Mouse (Mus musculus) heart, embryonic 11.5 days (tissue): ENCODE measurements around the gene Zzz3. TPM values are rescaled to one million over a fixed set of nuclear protein-coding genes. Genes with fewer than 3 reads are reported as not detected.

Experiments
- ATAC-seq: fragments of 200-750 bp; cut with Nextera tagmentation; replicated peaks from 2 replicates; pipeline ENCODE4 v1.8.0; 2017; ENCODE audit warnings: moderate library complexity; ENCODE audit not compliant: insufficient number of reproducible peaks, low FRiP score, low TSS enrichment
- H3K27ac ChIP-seq: fragments of 300-500 bp; sonication (generic); 2 replicates; pipeline ENCODE4 v1.5.1; 2014; ENCODE audit warnings: mild to moderate bottlenecking, low read depth, low read length
- H3K27me3 ChIP-seq: fragments of 300-500 bp; sonication (generic); 2 replicates; pipeline ENCODE4 v1.6.1; 2014; ENCODE audit warnings: mild to moderate bottlenecking, low read length, mixed read lengths; ENCODE audit not compliant: control insufficient read depth, insufficient read depth
- H3K36me3 ChIP-seq: fragments of 300-500 bp; sonication (generic); 2 replicates; pipeline ENCODE4 v1.6.1; 2014; ENCODE audit warnings: mild to moderate bottlenecking, low read length, moderate library complexity, mixed read lengths; ENCODE audit not compliant: control insufficient read depth, insufficient read depth
- H3K4me1 ChIP-seq: fragments of 300-500 bp; sonication (generic); 2 replicates; pipeline ENCODE4 v1.6.1; 2014; ENCODE audit warnings: low read length; ENCODE audit not compliant: control insufficient read depth, insufficient read depth
- H3K4me2 ChIP-seq: fragments of 300-500 bp; sonication (generic); 2 replicates; pipeline ENCODE4 v1.6.1; 2014; ENCODE audit warnings: mild to moderate bottlenecking, moderate library complexity
- H3K4me3 ChIP-seq: fragments of 300-500 bp; sonication (generic); 2 replicates; pipeline ENCODE4 v1.5.1; 2014; ENCODE audit warnings: low read depth, low read length
- H3K9ac ChIP-seq: fragments of 300-500 bp; sonication (generic); 2 replicates; pipeline ENCODE4 v1.6.1; 2014; ENCODE audit warnings: mild to moderate bottlenecking, low read depth, low read length, moderate library complexity
- H3K9me3 ChIP-seq: fragments of 300-500 bp; sonication (generic); replicated peaks from 2 replicates; pipeline ENCODE4 v1.6.1; 2016; ENCODE audit warnings: low read length; ENCODE audit not compliant: control insufficient read depth
- WGBS: fragments of 180-500 bp; shearing (Covaris S2); extraction: QIAGEN DNeasy Blood & Tissue Kit; methylation state at CpG from one replicate; pipeline ENCODE4 v1.1.7; 2014; ENCODE audit not compliant: insufficient replicate concordance; 5-methylcytosine and 5-hydroxymethylcytosine counted together
- polyA plus RNA-seq: library from polyadenylated mRNA; unstranded; fragments of >200 nt; fragmentation: Nextera tagmentation; extraction: Ambion mirVana; gene quantifications from 2 replicates; pipeline ENCODE4 v1.2.1, GENCODE M21; 2014

The Zzz3 gene
- polyA plus RNA-seq, result 43.0 and 46.6 TPM in 2 replicates

DNA sequence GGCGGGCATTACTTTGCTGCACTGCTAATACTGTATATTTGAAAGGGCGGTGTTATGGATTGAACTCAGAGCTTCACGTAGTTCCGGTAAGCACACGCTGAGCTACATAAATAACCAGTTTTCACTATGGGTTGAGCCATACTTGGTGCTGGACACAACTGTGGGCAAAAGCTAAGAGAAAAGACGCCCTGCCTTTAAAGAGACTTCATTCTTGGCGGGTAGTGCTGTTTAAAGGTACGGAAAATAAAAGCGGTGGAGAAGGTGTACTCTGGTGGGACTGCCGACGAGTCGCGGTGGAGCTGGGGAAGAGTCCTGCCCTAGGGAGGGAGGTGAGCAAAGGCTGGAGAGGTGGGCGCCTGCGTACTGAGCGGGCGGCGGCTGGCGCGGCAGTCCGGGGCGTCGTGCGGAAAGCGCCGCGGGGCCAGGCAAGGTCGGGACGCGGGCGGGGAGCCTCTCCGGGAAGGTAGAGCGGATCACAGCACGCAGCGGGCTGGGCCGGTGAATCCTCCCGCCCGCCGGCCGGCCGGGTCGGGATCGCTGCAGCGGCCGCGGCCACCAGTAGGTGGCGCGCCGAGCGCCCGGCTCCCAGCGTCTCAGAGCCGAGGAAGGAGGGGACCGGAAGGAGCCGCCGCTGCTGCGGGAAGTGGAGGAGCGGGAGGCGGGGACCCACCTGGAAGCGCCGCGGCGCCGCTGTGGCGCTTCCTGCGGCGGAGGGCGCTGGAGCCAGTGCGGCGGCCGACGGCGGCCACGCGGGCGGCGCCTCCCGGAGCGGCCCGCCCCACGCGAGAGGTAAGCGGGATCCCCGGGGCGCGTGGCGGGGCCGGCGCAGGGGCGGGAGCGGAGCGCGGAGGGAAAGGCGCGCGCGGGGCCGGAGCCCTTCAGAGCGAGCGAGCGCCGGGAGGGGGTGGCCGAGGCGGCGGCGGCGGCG is at the start of gene Zzz3:
Zzz3 (plus strand) TSS at position 124 of the 928 bp plus-strand sequence.
- Histone ChIP-seq H3K4me3 (peak within 1 kb of the TSS; percentile 77), H3K27ac (peak within 1 kb of the TSS; percentile 99), H3K9me3 (no peaks in the 10 kb centered on the region), H3K27me3 (no peaks in the 10 kb centered on the region), H3K9ac (peak within 1 kb of the TSS; percentile 88), H3K4me1 (peaks cover 16% of the 10 kb centered on the region), H3K36me3 (peaks cover 2% of the 10 kb centered on the region; the same call in 1 of the 2 replicates), H3K4me2 (peak within 1 kb of the TSS; percentile 86)
- ATAC-seq, result peak; percentile 88
- WGBS, result under 1% methylated on average over 74 of the region's 108 CpGs

DNA sequence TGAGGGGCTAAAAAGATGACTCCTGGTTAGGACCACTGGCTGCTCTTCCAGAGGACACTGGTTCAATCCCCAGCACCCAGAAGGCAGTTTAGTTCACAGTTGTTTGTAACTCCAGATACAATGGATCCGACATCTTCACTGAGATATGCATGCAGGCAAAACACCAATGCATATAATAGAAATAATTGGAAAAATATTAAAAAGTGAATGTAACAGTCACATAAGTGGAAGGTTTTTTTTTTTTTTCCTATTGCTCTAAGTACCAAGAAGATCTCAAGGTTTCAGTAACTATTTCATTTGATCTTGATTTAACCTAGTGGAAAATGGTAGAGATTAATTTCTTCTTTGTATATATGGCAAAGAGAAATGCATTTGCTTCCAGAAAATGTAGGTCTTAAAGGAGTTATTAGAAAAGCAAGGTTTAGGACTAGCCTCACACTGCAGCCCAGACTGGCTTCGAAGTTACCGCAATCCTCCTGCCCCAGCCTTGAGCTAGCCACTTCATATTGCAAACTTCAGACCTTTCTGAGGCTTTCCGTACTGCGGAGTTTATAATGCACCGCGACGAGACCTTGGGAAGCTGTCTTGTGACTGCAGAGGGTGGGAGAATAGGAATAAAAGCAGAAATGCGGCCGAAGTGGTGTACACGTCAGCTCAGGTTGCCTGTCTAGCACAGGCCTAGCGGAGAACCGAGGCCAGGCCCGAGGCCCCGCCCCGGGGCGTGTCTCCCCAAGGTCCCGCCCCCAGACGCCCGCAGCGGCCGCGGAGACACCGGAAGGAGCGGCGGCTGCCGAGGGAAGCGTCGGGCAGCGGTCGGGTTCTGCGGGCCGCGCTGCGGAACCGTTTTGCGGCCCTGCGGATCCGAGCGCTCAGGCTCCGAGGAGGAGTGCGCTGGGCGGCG is 49.3 kb upstream of the Zzz3 start, which contains the start of gene Usp33:
Usp33 (plus strand) TSS at position 747 of the 901 bp plus-strand sequence.
- H3K4me1 ChIP-seq, result peaks cover 6% of the 10 kb centered on the region; the same call in 1 of the 2 replicates
- no peaks in the 10 kb centered on the region for H3K36me3 ChIP-seq
- peak within 1 kb of the TSS; percentile 88 for H3K9ac ChIP-seq
- H3K4me3 ChIP-seq, result peak within 1 kb of the TSS; percentile 80
- peak; percentile 92 for ATAC-seq
- H3K9me3 ChIP-seq, result no peaks in the 10 kb centered on the region
- 13% methylated on average over 24 of the region's 44 CpGs for WGBS
- peak within 1 kb of the TSS; percentile 74 for H3K4me2 ChIP-seq
- peak within 1 kb of the TSS; percentile 68 for H3K27ac ChIP-seq
- H3K27me3 ChIP-seq, result no peaks in the 10 kb centered on the region

DNA sequence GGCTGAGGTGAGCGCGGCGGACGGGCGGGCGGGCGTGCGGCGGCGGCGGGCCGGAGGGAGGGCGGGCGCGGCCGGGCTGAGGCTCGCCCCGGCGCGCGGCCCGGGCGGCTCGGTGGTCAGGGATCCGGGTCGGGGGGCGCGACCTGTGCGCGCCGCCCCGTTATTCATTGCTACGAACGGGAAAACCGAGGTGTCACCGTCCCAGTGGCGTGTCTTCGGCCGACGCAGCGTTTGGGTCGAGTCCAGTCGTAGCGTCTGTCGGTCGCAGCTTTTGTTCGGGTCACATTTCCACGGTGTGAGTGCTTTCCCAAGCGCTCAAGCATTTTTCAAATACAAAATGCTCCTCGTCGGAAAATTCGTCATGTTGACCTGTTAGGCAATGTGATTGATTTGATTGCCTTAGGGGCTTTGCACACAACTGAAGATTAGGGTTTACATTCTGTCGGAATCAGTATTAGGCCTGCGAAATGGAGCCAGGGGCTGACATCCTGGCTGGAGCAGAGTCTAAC is 48.6 kb upstream of the Zzz3 start:
- H3K4me1 ChIP-seq, result peaks cover 6% of the 10 kb centered on the region; the same call in 1 of the 2 replicates
- peak overlapping the region; percentile 88 for H3K9ac ChIP-seq
- no peaks in the 10 kb centered on the region for H3K9me3 ChIP-seq
- peak overlapping the region; percentile 80 for H3K4me3 ChIP-seq
- ATAC-seq, result peak; percentile 56
- H3K36me3 ChIP-seq, result no peaks in the 10 kb centered on the region
- peak overlapping the region; percentile 74 for H3K4me2 ChIP-seq
- WGBS, result under 1% methylated on average over 38 of the region's 54 CpGs
- peak overlapping the region; percentile 68 for H3K27ac ChIP-seq
- H3K27me3 ChIP-seq, result no peaks in the 10 kb centered on the region

DNA sequence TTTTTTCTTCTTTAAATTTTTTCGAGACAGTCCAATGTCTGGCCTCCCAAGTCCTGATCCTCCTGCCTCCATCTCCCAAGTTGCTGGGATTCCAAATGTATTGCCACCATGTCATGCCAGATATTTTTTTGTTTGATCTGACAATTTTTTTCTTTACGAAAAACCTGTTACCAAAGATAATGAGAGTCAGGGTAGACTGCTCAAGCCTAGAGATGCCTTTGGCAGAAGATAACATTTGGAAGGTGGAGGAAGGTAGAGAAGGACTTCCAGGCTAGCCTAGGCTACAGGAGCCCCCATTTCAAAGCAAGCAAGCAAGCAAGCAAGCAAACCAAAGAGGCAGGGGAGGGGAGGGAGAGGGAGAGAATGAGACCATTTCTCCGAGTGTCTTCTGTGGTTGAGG is 48.0 kb upstream of the Zzz3 start:
- Histone ChIP-seq H3K9ac (peak overlapping the region; percentile 88), H3K9me3 (no peaks in the 10 kb centered on the region), H3K4me3 (peak overlapping the region; percentile 80), H3K36me3 (no peaks in the 10 kb centered on the region), H3K27ac (no peak overlapping the region), H3K4me2 (peak overlapping the region; percentile 74), H3K4me1 (peaks cover 6% of the 10 kb centered on the region; the same call in 1 of the 2 replicates), H3K27me3 (no peaks in the 10 kb centered on the region)
- no peak for ATAC-seq
- WGBS, result 36% methylated on average over 3 of the region's 3 CpGs

DNA sequence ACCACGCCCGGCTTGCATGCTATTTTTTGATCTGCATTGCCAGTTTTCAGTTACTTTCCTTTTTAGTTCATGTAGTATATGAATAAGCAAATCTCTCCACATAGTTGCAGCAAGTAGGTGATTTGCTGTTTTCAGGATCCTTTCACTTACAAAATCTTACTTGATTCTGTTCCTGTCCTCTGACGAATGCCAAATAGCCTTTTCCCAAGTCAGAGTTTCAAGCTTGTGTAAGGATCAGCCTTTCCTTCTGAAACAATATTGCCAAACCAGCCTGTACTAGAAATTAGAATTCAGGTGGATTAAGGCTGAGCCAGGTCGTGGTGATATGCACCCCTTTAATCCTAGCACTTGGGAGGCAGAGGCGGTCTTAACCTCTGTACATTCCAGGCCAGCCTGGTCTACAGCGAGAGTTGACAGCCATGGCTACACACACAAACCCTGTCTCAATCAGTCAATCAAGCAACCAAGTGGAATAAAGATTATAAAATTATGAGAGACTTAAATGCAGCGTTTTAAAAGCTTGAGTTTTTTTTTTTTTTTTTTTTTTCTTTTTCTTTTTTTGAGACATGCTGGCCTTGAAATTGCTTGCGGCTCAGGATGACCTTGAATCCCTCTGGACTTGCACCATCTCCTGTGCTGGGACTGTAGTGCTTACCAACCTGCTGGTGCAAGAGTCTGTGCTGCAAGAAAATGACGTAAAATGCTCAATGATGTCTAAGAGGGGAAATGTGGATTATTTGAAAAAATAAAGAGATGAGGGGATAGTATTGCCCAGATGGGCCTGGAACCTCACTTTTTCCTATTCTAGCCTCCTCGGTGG is 47.1 kb upstream of the Zzz3 start:
- Histone ChIP-seq H3K4me1 (peaks cover 6% of the 10 kb centered on the region; the same call in 1 of the 2 replicates), H3K27ac (no peak overlapping the region), H3K27me3 (no peaks in the 10 kb centered on the region), H3K4me2 (no peak overlapping the region), H3K4me3 (no peak overlapping the region), H3K36me3 (no peaks in the 10 kb centered on the region), H3K9ac (no peak overlapping the region), H3K9me3 (no peaks in the 10 kb centered on the region)
- WGBS, result 88% methylated on average over 10 of the region's 10 CpGs
- no peak for ATAC-seq

DNA sequence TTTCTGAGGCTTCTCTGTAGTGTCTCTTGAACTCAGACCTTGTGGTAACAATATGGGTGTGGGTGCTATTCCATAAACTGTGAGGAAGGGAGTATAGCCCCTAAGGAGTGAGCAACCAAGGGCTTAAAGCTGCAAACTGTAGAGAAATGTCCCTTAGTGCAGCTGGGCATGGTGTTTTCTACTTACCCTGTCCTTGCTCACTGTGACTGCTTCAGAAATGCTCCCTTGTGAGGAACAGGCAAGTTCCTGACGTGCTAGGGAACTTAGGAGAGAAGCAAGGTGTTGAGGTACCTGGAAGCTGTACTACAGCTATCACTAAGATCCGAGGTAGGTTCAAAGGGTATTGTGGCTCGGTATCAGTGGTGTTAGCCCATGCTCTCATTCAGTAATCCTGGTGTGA is 44.8 kb upstream of the Zzz3 start:
- H3K4me1 ChIP-seq, result peaks cover 14% of the 10 kb centered on the region
- WGBS, result 71% methylated on average over 3 of the region's 3 CpGs
- no peak for ATAC-seq

DNA sequence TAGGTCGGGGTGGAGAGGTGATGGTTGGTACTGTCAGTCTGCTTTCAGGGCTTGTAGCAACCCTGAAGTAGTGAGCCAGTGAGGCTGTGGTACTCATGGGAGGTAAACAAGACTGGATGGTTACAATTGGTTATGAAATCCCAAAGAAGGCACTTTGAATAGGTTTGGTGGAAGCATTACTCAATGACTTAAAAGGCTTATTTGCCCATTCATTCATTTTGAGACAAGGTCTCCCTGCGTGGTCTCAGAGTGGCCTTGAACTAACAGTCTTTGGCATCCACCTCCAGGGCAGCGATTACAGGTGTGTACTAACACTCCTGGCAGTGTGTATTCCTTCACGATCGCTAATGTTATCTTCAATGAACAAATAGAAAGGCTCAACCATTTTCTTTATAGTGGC is 44.3 kb upstream of the Zzz3 start:
- Histone ChIP-seq H3K27ac (no peak overlapping the region), H3K4me1 (peaks cover 16% of the 10 kb centered on the region), H3K4me2 (no peak overlapping the region), H3K36me3 (no peaks in the 10 kb centered on the region), H3K9ac (no peak overlapping the region), H3K27me3 (no peaks in the 10 kb centered on the region), H3K9me3 (no peaks in the 10 kb centered on the region), H3K4me3 (no peak overlapping the region)
- 86% methylated on average over 5 of the region's 5 CpGs for WGBS
- ATAC-seq, result no peak

More for the DNA sequence above, 44.8 kb upstream of the Zzz3 start:
- no peaks in the 10 kb centered on the region for H3K27me3 ChIP-seq
- no peak overlapping the region for H3K4me2 ChIP-seq
- no peak overlapping the region for H3K4me3 ChIP-seq
- H3K36me3 ChIP-seq, result no peaks in the 10 kb centered on the region
- no peaks in the 10 kb centered on the region for H3K9me3 ChIP-seq
- H3K9ac ChIP-seq, result no peak overlapping the region
- no peak overlapping the region for H3K27ac ChIP-seq
